Mouse (Mus musculus) olfactory bulb, adult 2 months (tissue): ENCODE measurements around the gene Fbxo7.

Source experiments
- CTCF ChIP-seq: fragments of 200-500 bp; IDR thresholded peaks from 2 replicates; pipeline ENCODE4 v1.5.1; 2012; ENCODE audit warnings: low read depth, mild to moderate bottlenecking, low read length, moderate library complexity; ENCODE audit not compliant: insufficient read depth
- POLR2A ChIP-seq: fragments of 200-500 bp; IDR thresholded peaks from 2 replicates; pipeline ENCODE4 v1.6.1; 2012; ENCODE audit warnings: mild to moderate bottlenecking, low read depth, low read length, moderate library complexity; ENCODE audit not compliant: insufficient read depth

DNA sequence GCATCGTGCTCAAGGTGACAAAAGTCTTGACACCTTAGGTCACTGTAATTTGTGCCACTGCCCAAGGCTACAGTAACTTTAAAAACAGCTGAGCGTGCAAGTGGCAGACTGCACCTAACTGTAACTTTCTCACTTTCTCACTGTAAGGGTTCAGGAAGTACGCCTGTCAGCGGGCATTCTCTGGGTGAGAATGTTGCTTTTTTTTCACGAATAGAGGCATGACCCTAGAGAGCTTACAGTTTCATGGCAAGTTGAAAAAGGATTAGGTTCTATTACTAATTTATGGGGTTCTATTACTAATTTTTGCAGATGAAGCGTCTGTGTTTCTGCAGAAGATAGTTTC is 673 bp downstream of the Fbxo7 start:
- TF ChIP-seq CTCF (no peak), POLR2A (no peak)
